In genomic region chr8:124756601-124757000, GRCm38 (mm10) we compare ENCODE assay signal across 1 mouse cellular context.
A peak's percentile ranks its signal among the peaks of the same experiment; 100 is the strongest.
TF ChIP-seq lines count a peak whose summit lies in the region.

No protein-coding gene starts in this region.

TF ChIP-seq in CH12.LX, 34 proteins besides CTCF, POLR2A, EP300 and RAD21 (continued from another document):
- TF ChIP-seq ELF1 (IDR thresholded peaks at IDR 0.05; ENCODE audit: low read depth, low read length) (no peak; the same call in 1 of the 2 replicates), HCFC1 (IDR thresholded peaks at IDR 0.05; ENCODE audit: low read depth, low read length) (no peak), JUN (IDR thresholded peaks at IDR 0.05; ENCODE audit: insufficient read depth, low read depth, low read length) (no peak), MAX (IDR thresholded peaks at IDR 0.05; ENCODE audit: low read length) (peak; percentile 44; the same call in 1 of the 2 replicates), POLR2AphosphoS2 (IDR thresholded peaks at IDR 0.05; ENCODE audit: low read depth, low read length) (no peak), ZKSCAN1 (IDR thresholded peaks at IDR 0.05; ENCODE audit: borderline replicate concordance, low read depth, low read length) (no peak), ETS1 (conservative IDR thresholded peaks at IDR 0.05; ENCODE audit: low read depth, low read length) (peak; percentile 83), SIN3A (IDR thresholded peaks at IDR 0.05; ENCODE audit: low read length) (peak; percentile 80; the same call in 1 of the 2 replicates), UBTF (IDR thresholded peaks at IDR 0.05; ENCODE audit: low read depth, low read length) (no peak), PAX5 (IDR thresholded peaks at IDR 0.05; ENCODE audit: low read length) (no peak), JUND (conservative IDR thresholded peaks at IDR 0.05; ENCODE audit: low read depth, low read length) (no peak), ZNF384 (IDR thresholded peaks at IDR 0.05; ENCODE audit: low read depth, low read length) (no peak), MYC (IDR thresholded peaks at IDR 0.05; ENCODE audit: low read depth, low read length) (no peak), KAT2A (IDR thresholded peaks at IDR 0.05; ENCODE audit: insufficient replicate concordance, low read length) (no peak), CHD2 (IDR thresholded peaks at IDR 0.05; ENCODE audit: low read length) (peak; percentile 70), TCF12 (IDR thresholded peaks at IDR 0.05; ENCODE audit: low read depth, low read length) (peak; percentile 68), GABPA (IDR thresholded peaks at IDR 0.05; ENCODE audit: insufficient replicate concordance, low read depth, low read length) (no peak), USF2 (conservative IDR thresholded peaks at IDR 0.05; ENCODE audit: low read depth, low read length) (no peak), ZC3H11A (IDR thresholded peaks at IDR 0.05; ENCODE audit: low read depth, low read length) (no peak), NRF1 (IDR thresholded peaks at IDR 0.05; ENCODE audit: low read depth, low read length) (0 out of 2 replicates have a peak, but pooled peaks have one; percentile 8), CHD1 (IDR thresholded peaks at IDR 0.05; ENCODE audit: low read depth, low read length) (no peak; the same call in 1 of the 2 replicates), MEF2A (IDR thresholded peaks at IDR 0.05; ENCODE audit: borderline replicate concordance, low read depth, low read length) (peak; percentile 70; the same call in 1 of the 2 replicates)
TF ChIP-seq in CH12.LX: peak in this region for 13.
